Mouse (Mus musculus) midbrain, embryonic 11.5 days (tissue): ENCODE data around the gene Gm13119. TPM values are rescaled to one million over a fixed set of nuclear protein-coding genes. Genes with fewer than 3 reads are reported as not detected.

Experiments
- ATAC-seq: fragments of 200-750 bp; cut with Nextera tagmentation; 2 replicates; pipeline ENCODE4 v1.8.0; 2017; ENCODE audit warnings: moderate TSS enrichment, moderate library complexity; ENCODE audit not compliant: low FRiP score
- DNase-seq: peaks from one replicate; pipeline ENCODE4 v3.0.0; 2015; ENCODE audit warnings: low spot score; ENCODE audit errors: missing footprints
- H3K27ac ChIP-seq: fragments of 300-500 bp; sonication (generic); 2 replicates; pipeline ENCODE4 v1.5.1; 2014; ENCODE audit warnings: low read depth, low read length
- H3K27me3 ChIP-seq: fragments of 300-500 bp; sonication (generic); 2 replicates; pipeline ENCODE4 v1.6.1; 2014; ENCODE audit warnings: mild to moderate bottlenecking, low read length, moderate library complexity, mixed read lengths; ENCODE audit not compliant: control insufficient read depth, insufficient read depth
- H3K36me3 ChIP-seq: fragments of 300-500 bp; sonication (generic); 2 replicates; pipeline ENCODE4 v1.6.1; 2014; ENCODE audit warnings: mild to moderate bottlenecking, low read length, moderate library complexity, mixed read lengths; ENCODE audit not compliant: control insufficient read depth, insufficient read depth
- H3K4me1 ChIP-seq: fragments of 300-500 bp; sonication (generic); 2 replicates; pipeline ENCODE4 v1.6.1; 2014; ENCODE audit warnings: low read length; ENCODE audit not compliant: control insufficient read depth, insufficient read depth
- H3K4me2 ChIP-seq: fragments of 300-500 bp; sonication (generic); 2 replicates; pipeline ENCODE4 v1.6.1; 2014; ENCODE audit warnings: mild to moderate bottlenecking, moderate library complexity
- H3K4me3 ChIP-seq: fragments of 300-500 bp; sonication (generic); 2 replicates; pipeline ENCODE4 v1.5.1; 2014; ENCODE audit warnings: low read depth, low read length
- H3K9ac ChIP-seq: fragments of 300-500 bp; sonication (generic); 2 replicates; pipeline ENCODE4 v1.6.1; 2014; ENCODE audit warnings: low read length
- H3K9me3 ChIP-seq: fragments of 300-500 bp; sonication (generic); 2 replicates; pipeline ENCODE4 v1.6.1; 2016; ENCODE audit warnings: low read length; ENCODE audit not compliant: control insufficient read depth
- whole genome bisulfite sequencing: fragments of 180-500 bp; shearing (Covaris S2); extraction: QIAGEN DNeasy Blood & Tissue Kit; methylation state at CpG from one replicate; pipeline ENCODE4 v1.1.7; 2014; 5-methylcytosine and 5-hydroxymethylcytosine counted together
- polyA plus RNA-seq: library from polyadenylated mRNA; unstranded; fragments of >200 nt; fragmentation: Nextera tagmentation; extraction: Ambion mirVana; gene quantifications from 2 replicates; pipeline ENCODE4 v1.2.1, GENCODE M21; 2014

Gm13119 gene
- polyA plus RNA-seq, 1 experiment from 2014 or later, result not detected

- no peak for DNase-seq
- H3K4me3 ChIP-seq, result no peak within 1 kb of the TSS
- H3K36me3 ChIP-seq, result no peaks in the 10 kb centered on the region
- H3K27me3 ChIP-seq, result no peaks in the 10 kb centered on the region
- no peak within 1 kb of the TSS for H3K9ac ChIP-seq
- WGBS, result 83% methylated on average over 9 of the region's 9 CpGs
- ATAC-seq, result no peak
- no peaks in the 10 kb centered on the region for H3K4me1 ChIP-seq
- H3K27ac ChIP-seq, result no peak within 1 kb of the TSS
- H3K9me3 ChIP-seq, result no peaks in the 10 kb centered on the region; the same call in 1 of the 2 replicates
- no peak within 1 kb of the TSS for H3K4me2 ChIP-seq
These were observed 50.5 kb downstream of the Gm13119 start, which contains the start of gene Pramef12 for GRCm38 (mm10) chr4:144408290-144408689. Gene Pramef12 (minus strand): TSS chr4:144408464.

Other genes starting within 250 kb of the Gm13119 start
- not detected in 2 replicates for gene Oog3, start 195.3 kb upstream of the Gm13119 start, polyA plus RNA-seq
- not detected in 2 replicates for gene Oog2, start 167.2 kb upstream of the Gm13119 start, polyA plus RNA-seq
- gene C87977, start 144.6 kb upstream of the Gm13119 start, polyA plus RNA-seq, result not detected in 2 replicates
- gene Pramel5, start 77.5 kb upstream of the Gm13119 start, polyA plus RNA-seq, result not detected in 2 replicates
- gene Gm13128, start 27.7 kb upstream of the Gm13119 start, polyA plus RNA-seq, result not detected in 2 replicates
- gene Pramef20, start 20.0 kb downstream of the Gm13119 start, polyA plus RNA-seq, result not detected in 2 replicates
- gene Pramef12, start 50.5 kb downstream of the Gm13119 start, polyA plus RNA-seq, result not detected in 2 replicates
- gene 1700012P22Rik, start 80.8 kb downstream of the Gm13119 start, polyA plus RNA-seq, result not detected in 2 replicates
- not detected in 2 replicates for gene Gm9944, start 95.4 kb downstream of the Gm13119 start, polyA plus RNA-seq
- gene Aadacl3, start 105.8 kb downstream of the Gm13119 start, polyA plus RNA-seq, result not detected in 2 replicates
- gene 9430007A20Rik, start 161.9 kb downstream of the Gm13119 start, polyA plus RNA-seq, result not detected in 2 replicates
- not detected in 2 replicates for gene Gm13124, start 207.2 kb downstream of the Gm13119 start, polyA plus RNA-seq